Mouse (Mus musculus): ENCODE results near the gene Tnf.

The Tnf gene

DNA sequence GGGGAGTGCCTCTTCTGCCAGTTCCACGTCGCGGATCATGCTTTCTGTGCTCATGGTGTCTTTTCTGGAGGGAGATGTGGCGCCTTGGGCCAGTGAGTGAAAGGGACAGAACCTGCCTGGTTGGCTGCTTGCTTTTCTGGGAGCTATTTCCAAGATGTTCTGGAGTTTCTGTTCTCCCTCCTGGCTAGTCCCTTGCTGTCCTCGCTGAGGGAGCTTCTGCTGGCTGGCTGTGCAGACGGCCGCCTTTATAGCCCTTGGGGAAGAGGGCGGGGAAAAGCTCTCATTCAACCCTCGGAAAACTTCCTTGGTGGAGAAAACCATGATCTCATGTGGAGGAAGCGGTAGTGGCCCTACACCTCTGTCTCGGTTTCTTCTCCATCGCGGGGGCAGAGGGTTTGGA, at the start of gene Tnf:
Gene Tnf, minus strand, starts transcription at position 221 of the 400 bp plus-strand sequence.
- DNase-seq (ENCODE audit: extremely low read depth, insufficient read length, low spot score) = no peak

GRCm38 (mm10) chr17:35251162-35251719, 49.4 kb upstream of the Tnf start:
- no peak for DNase-seq (ENCODE audit: extremely low read depth, insufficient read length, low spot score)

DNA sequence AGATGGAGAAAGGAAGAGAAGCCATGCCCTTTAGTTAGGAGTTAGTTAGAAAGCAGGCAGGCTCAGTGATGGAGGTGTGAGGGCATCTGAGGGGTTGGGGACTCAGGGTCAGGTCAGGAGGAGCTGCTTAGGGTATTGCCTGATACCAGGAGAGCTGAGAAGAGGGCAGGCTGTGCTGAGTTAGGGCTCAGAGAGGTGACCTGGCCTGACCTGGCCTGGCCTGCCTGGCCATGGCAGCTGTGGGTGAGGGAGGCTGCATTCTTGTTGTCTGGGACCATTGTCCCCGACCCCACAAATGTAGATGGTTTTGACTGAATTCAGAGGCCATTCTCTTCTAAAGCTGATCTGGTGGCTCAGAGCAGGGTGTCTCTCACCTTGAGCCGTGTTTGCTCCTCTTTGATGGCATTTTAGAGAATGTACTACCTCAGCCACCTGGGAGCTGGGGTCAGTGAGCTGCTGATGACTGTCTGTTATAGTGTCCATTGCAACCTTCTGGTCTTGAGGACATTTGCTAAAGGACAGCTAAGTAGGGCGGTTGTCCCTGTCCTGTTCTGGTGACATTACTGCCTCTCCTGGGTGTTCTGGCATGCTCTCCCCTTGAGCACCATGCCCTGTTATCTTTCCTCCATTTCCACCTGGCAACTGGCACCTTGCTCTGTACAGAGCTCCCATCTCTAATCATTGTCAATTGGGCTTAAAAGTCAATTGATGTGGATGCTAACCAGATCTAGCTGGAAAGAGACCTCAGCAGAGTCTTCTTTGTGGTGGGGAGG, 48.7 kb upstream of the Tnf start:
- DNase-seq (ENCODE audit: extremely low read depth, insufficient read length, low spot score) = no peak

GRCm38 (mm10) chr17:35249451-35250197, 47.8 kb upstream of the Tnf start:
- no peak for DNase-seq (ENCODE audit: extremely low read depth, insufficient read length, low spot score)

DNA sequence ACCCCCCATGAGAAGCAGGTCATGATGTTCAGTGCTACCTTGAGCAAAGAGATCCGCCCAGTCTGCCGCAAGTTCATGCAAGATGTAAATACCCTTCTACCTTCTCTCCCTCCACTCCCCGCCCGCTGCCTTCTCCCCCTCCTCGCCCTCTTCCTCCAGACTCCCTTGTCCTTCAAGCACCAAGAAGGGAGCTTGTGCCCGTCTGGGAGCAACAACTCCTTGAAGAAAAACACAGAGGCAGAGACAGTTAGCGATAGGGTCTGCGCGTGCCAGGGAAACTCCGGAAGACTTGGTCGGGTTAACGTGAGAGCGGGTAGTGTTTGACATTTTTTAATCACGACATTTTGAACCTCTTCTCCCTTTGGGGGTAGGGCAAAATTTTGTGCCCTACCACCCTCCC, 47.2 kb upstream of the Tnf start:
- DNase-seq (ENCODE audit: extremely low read depth, insufficient read length, low spot score) = no peak

DNA sequence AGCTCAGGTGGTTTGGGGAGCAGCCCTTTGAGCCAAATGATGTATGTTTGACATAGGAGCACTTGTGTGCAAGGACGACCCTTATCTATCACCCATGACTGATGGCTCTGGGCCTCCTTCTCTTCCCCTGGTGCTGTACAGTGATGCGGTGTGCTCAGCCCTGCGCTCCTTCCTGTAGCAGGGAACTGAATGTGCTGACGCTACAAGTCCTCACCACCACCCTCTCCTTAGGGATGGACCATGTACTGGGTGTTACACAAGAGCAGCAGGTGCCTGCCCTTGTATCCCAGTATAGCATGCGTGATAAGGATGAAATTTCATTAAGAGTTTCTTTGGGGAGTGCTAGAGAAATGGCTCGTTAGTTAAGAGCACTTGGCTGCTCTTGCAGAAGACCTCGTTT, 45.3 kb upstream of the Tnf start:
- no peak for DNase-seq (ENCODE audit: extremely low read depth, insufficient read length, low spot score)

DNA sequence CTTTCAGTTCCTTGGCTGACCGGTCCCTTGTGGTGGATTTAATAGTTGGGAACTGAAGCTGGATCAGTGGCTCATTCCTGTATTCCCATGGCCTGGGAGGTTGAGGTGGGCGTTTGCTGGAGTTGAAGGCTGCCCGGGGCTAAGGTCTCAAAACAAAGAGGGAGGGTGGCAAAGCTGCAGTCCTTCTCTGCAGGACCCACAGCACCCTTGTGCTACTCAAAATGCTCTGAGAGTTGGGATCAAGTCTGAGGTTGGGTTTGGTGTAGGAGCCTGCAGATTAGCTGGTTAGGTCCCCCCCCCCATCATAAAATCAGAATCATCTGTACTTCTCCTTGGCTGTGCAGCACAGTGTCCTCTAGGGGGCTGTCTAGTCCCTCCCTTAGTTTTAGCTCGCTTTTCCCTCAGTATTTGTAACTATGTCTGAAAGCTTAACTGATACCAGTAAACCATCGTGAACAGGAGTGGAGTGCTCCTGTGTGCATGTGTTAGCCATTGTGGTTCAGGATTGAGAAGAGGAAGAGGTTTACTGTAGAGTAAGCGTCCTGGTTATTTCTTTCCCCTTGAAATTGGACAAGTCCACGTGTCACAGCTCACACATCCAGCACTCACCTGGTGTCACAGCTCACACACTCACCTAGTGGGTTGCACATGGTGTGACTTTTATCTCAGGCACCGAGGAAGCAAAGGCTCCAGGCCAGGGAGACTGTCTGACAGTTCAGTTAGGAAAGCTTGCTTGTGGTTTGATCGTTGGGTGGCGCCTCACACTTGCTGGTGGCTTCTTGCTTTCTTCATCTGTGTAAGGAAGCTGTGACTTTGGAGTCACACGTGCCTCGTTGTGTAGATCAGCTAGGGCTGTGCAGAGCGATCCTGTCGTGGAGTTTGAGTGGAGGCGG, 44.2 kb upstream of the Tnf start:
- no peak for DNase-seq (ENCODE audit: extremely low read depth, insufficient read length, low spot score)

GRCm38 (mm10) chr17:35244999-35245398, 43.2 kb upstream of the Tnf start:
- no peak for DNase-seq (ENCODE audit: extremely low read depth, insufficient read length, low spot score)

DNA sequence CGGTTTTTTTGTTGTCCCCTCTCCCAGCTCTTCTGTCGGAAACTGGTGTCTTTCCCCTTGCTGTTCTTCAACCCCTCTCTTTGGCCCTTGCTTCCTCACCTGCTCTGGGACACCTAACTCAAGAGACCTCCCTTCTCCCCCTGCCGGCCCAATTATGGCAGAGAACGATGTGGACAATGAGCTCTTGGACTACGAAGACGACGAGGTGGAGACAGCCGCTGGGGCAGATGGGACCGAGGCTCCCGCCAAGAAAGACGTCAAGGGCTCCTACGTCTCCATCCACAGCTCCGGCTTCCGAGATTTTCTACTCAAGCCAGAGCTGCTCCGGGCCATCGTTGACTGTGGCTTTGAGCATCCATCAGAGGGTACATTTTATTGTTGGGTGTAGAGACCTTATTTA, 41.3 kb upstream of the Tnf start:
- DNase-seq (ENCODE audit: extremely low read depth, insufficient read length, low spot score) = peak; percentile 62

GRCm38 (mm10) chr17:35242015-35242941, 40.5 kb upstream of the Tnf start:
- peak; percentile 71 for DNase-seq (ENCODE audit: extremely low read depth, insufficient read length, low spot score)

DNA sequence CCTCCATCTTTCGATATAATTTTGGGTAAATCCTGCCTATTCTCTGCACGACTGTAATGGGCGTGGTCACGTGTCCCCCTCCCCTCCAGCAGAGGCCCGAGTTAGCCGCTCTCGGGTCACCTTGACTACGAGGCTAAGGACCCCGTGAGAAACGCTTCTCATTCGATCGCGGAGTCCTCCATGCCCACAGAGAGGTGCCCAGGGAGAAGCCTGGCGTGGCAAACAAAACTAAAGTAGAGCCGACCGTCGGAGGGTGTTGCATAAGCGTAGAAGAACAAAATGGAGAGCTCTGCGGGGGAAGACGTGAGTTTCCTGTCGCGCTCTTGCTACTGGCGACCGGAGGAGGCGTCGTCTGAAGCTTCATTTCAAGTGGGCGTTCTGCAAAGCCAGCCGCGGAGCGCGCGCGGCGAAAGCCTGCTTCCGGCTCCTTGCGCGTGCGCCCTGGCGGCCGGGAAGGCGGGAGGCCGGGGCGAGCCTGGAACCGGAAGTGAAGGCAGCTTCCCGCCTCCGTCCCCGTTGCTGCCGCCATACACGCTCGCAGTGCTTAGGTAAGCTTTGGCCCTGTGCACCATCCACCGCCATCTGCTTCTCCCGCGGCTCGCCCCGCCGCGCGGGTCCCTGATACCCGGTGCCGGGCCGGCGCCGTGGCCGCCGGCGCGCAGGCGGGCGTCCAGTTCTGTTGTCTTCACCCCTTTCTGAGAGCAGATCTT, 39.7 kb upstream of the Tnf start, which contains the start of gene Ddx39b:
Gene Ddx39b, plus strand, starts transcription at position 442 of the 710 bp plus-strand sequence.
- DNase-seq (ENCODE audit: extremely low read depth, insufficient read length, low spot score) = peak; percentile 98

DNA sequence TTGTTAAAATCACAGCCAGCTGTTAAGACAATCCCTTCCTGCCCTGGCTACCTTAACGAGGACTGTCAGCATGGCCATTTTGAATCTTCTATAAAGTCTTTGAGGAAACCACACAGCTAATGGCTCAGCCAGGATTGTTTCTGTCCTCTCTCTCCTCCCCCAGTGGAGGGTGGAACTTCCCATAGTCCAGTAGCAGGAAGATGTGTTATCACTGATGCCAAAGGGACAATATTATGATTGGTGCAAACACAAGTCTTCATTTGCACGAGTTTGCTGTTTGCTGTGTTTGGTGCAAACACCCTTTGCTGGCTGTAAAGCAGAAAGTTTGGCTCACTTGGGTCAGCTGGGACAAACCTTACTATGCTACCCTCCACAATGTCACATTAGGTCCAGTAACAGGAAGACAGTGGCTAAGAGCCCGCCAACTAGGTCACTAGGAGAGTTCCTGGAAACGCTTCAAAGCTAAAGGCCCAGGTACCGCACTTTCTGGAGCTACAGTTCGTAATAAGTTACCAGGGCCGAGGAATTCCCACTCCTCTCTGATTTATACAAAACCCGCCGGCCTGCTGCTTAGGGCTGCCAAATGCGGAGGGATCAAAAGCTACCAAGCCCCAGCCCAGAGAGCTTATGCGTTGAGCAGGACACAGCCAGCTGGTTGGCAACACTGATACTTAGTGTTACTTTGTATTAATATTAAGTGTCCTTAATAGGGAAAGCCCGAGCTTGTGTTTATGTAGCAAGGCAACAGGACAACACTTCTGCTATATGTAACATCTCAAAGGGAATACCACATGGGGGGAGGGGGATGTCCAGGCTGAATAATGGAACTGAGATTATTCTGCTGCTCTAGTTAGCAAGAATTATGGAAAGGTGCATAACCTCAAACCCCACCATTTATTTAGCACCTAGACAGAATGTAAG, 38.8 kb upstream of the Tnf start:
- no peak for DNase-seq (ENCODE audit: extremely low read depth, insufficient read length, low spot score)

DNA sequence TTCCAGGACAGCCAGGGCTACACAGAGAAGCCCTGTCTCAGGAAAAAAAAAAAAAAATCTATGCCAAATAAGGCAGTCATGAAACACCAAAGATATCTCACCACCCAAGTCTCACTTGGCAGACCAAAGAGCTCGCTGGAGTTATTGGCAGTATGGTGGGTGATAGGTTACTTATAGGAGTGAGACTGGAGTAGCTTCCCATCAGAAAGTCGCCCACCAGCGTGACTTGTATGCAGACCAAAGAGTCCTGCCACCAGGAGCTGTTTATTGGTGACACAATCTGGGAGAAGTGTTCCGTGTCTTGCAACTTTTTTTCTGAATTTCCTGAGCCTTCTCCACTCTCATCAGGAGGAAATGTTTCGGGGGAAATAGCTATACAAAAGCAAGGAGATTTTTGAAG, 37.9 kb upstream of the Tnf start:
- DNase-seq (ENCODE audit: extremely low read depth, insufficient read length, low spot score) = no peak

DNA sequence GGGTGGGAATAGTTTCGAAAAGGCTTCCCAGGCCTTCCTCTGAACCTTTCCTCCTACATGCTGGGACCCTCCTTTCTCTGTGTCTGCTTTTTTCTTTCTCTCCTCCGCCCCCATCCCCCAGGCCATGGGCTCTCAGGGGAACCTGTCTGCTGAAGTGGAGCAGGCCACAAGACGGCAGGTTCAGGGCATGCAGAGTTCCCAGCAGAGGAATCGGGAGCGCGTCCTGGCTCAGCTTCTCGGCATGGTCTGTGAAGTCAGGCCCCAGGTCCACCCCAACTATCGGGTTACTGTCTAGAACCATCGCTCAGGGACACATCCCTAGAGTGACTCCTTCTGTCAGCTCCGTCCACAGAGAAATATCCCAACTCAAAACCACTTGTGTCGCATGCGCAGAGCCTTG, 35.7 kb upstream of the Tnf start:
- no peak for DNase-seq (ENCODE audit: extremely low read depth, insufficient read length, low spot score)

DNA sequence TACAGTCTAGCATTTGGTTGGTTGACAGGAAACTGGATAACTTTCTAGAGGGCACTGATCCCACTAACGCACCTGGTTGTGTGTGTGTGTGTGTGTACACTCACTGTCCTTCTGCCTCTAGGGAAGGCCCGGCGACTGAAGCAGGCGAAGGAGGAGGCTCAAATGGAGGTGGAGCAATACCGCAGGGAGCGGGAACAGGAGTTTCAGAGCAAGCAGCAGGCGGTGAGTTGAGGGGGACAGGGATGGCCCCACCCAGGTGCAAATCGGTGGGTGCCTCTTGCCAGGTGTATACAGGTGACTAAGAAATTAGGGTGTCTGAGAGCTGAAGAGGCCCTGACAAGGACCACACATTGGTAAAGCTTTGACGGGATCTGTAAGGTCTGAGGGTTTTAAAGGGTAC, 35.2 kb upstream of the Tnf start:
- DNase-seq (ENCODE audit: extremely low read depth, insufficient read length, low spot score) = no peak

GRCm38 (mm10) chr17:35236390-35236746, 34.6 kb upstream of the Tnf start:
- peak; percentile 81 for DNase-seq (ENCODE audit: extremely low read depth, insufficient read length, low spot score)

GRCm38 (mm10) chr17:35235614-35236389, 34.0 kb upstream of the Tnf start, which contains the start of gene Nfkbil1:
TSS of gene Nfkbil1 (minus strand) at chr17:35235792.
- peak; percentile 90 for DNase-seq (ENCODE audit: extremely low read depth, insufficient read length, low spot score)

Measured in 3134 (cell line).